Mouse (Mus musculus): Measurements from ENCODE around the gene Avpr1b. TPM values are rescaled to one million over a fixed set of nuclear protein-coding genes. Genes with fewer than 3 reads are reported as not detected.

The Avpr1b gene
- total RNA-seq, 1 experiment, result not detected

DNA sequence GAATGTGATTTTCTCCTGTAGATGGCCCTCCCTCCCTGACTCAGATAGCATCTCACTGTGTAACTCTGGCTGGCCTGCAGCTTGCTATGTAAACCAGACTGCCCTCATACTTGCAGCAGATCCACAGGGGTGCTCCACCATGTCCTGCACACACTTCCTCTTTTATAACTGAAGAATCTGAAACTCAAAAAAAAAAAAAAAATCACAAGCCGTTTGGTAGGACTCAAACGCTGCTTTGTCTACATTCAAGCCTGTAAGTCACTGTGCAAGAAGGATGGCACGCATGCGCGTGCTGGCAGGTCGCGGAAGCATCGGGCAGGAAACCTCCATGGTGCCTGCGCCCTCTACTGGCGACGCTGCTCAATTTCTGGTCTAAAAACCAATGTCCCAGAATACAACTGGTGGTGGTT is 58.9 kb downstream of the Avpr1b start:
- TF ChIP-seq MAFK (IDR thresholded peaks at IDR 0.05; ENCODE audit: insufficient read depth, low read depth, low read length), result no peak
- TF ChIP-seq ZC3H11A (IDR thresholded peaks at IDR 0.05; ENCODE audit: borderline replicate concordance, low read depth, low read length), result peak; percentile 32; the same call in 1 of the 2 replicates
- no peak for TF ChIP-seq HCFC1 (IDR thresholded peaks at IDR 0.05; ENCODE audit: borderline replicate concordance, insufficient read depth, low read length)
- no peak for TF ChIP-seq CHD2 (IDR thresholded peaks at IDR 0.05; ENCODE audit: low read depth, low read length)
- peak; percentile 85 for TF ChIP-seq ZNF384 (IDR thresholded peaks at IDR 0.05; ENCODE audit: low read depth, low read length)
- Histone ChIP-seq H3K9ac (ENCODE audit: insufficient read depth, low read depth, low read length, poor library complexity, severe bottlenecking) (no peak overlapping the region; the same call in 1 of the 2 replicates), H3K9me3 (ENCODE audit: control insufficient read depth, insufficient read depth, low read depth, low read length) (no peaks in the 10 kb centered on the region), H3K27ac (ENCODE audit: insufficient read depth, low read depth, low read length, poor library complexity, severe bottlenecking) (no peak overlapping the region), H3K4me3 (ENCODE audit: insufficient read depth in 1 of 2, low read depth in 1 of 2, low read length in 2 of 2, poor library complexity in 1 of 2, severe bottlenecking in 1 of 2) (no peak overlapping the region), H3K4me1 (ENCODE audit: control insufficient read depth in 2 of 2, insufficient read depth in 2 of 2, low read length in 2 of 2, poor library complexity in 1 of 2) (peaks cover 0 to 3% of the 10 kb centered on the region in 2 experiments; a peak in 1 of 4 replicates), H3K36me3 (ENCODE audit: control insufficient read depth, insufficient read depth, low read length, poor library complexity, severe bottlenecking) (no peaks in the 10 kb centered on the region)
- in situ Hi-C loops (cut with MboI; ENCODE audit: low sequenced_read_pairs in 2 of 2, unreplicated experiment in 2 of 2), result no loop called here
- DNase-seq (ENCODE audit: low read depth, low spot score), result peak; percentile 92

DNA sequence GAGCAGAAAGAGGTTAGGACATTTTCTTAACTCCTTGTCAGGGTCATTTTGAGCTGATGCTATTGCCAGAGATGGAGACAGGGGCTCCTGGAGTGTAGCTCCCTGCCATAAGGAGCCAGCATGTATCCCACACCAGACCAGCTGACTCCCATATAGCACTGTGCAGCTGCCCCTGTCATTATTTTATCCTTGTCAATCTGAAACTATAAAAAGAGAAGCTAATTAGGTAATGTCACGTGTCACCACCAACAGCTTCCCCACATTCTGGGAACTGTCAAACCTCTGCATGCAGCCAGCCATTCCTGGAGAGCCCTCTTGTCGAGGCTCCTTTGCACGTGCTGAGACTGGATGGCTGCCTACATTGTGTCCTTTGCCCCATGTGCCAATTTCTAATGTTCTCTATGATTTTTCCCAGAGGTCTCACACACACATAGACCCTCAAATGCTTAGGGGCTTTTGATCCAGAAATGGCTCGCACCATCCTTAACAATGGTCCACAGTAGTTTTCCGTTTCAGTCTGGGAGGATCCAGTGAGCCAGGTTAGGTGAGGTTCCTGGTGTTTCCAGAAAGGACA is 60.6 kb downstream of the Avpr1b start:
- Histone ChIP-seq H3K4me3 (ENCODE audit: insufficient read depth in 1 of 2, low read depth in 1 of 2, low read length in 2 of 2, poor library complexity in 1 of 2, severe bottlenecking in 1 of 2) (no peak overlapping the region), H3K4me1 (ENCODE audit: control insufficient read depth in 2 of 2, insufficient read depth in 2 of 2, low read length in 2 of 2, poor library complexity in 1 of 2) (no peaks in the 10 kb centered on the region), H3K36me3 (ENCODE audit: control insufficient read depth, insufficient read depth, low read length, poor library complexity, severe bottlenecking) (no peaks in the 10 kb centered on the region), H3K27ac (ENCODE audit: insufficient read depth, low read depth, low read length, poor library complexity, severe bottlenecking) (no peak overlapping the region), H3K9ac (ENCODE audit: insufficient read depth, low read depth, low read length, poor library complexity, severe bottlenecking) (no peak overlapping the region), H3K9me3 (ENCODE audit: control insufficient read depth, insufficient read depth, low read depth, low read length) (no peaks in the 10 kb centered on the region)
- TF ChIP-seq ZNF384 (IDR thresholded peaks at IDR 0.05; ENCODE audit: low read depth, low read length), result no peak
- no peak for TF ChIP-seq HCFC1 (IDR thresholded peaks at IDR 0.05; ENCODE audit: borderline replicate concordance, insufficient read depth, low read length)
- TF ChIP-seq ZC3H11A (IDR thresholded peaks at IDR 0.05; ENCODE audit: borderline replicate concordance, low read depth, low read length), result no peak
- TF ChIP-seq CHD2 (IDR thresholded peaks at IDR 0.05; ENCODE audit: low read depth, low read length), result no peak
- no peak for TF ChIP-seq MAFK (IDR thresholded peaks at IDR 0.05; ENCODE audit: insufficient read depth, low read depth, low read length)
- in situ Hi-C loops (cut with MboI; ENCODE audit: low sequenced_read_pairs in 2 of 2, unreplicated experiment in 2 of 2), result no loop called here
- DNase-seq (ENCODE audit: low read depth, low spot score), result no peak

DNA sequence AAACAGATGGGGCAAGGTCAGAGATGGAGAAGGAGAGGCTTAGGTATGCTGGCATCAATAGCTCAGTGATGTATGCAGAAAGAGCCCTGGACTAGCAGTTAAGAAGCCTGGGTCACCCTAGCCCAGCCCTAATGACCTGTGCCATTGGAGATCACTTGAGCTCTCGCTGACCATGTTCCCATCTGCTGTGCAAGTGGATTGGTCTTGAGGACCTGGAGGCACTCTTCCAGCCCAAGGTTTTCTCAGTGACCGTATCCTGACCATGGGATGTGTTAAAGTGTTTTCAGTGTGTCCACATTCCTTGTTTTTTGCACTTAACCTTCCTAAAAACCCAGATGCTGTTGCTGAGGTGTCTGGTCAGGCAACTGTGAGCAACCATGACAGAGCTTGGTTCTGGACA is 61.2 kb downstream of the Avpr1b start:
- in situ Hi-C loops (cut with MboI; ENCODE audit: low sequenced_read_pairs in 2 of 2, unreplicated experiment in 2 of 2), result no loop called here
- TF ChIP-seq HCFC1 (IDR thresholded peaks at IDR 0.05; ENCODE audit: borderline replicate concordance, insufficient read depth, low read length) (no peak), ZNF384 (IDR thresholded peaks at IDR 0.05; ENCODE audit: low read depth, low read length) (no peak), CHD2 (IDR thresholded peaks at IDR 0.05; ENCODE audit: low read depth, low read length) (no peak), ZC3H11A (IDR thresholded peaks at IDR 0.05; ENCODE audit: borderline replicate concordance, low read depth, low read length) (no peak), MAFK (IDR thresholded peaks at IDR 0.05; ENCODE audit: insufficient read depth, low read depth, low read length) (no peak)
- no peak for DNase-seq (ENCODE audit: low read depth, low spot score)

DNA sequence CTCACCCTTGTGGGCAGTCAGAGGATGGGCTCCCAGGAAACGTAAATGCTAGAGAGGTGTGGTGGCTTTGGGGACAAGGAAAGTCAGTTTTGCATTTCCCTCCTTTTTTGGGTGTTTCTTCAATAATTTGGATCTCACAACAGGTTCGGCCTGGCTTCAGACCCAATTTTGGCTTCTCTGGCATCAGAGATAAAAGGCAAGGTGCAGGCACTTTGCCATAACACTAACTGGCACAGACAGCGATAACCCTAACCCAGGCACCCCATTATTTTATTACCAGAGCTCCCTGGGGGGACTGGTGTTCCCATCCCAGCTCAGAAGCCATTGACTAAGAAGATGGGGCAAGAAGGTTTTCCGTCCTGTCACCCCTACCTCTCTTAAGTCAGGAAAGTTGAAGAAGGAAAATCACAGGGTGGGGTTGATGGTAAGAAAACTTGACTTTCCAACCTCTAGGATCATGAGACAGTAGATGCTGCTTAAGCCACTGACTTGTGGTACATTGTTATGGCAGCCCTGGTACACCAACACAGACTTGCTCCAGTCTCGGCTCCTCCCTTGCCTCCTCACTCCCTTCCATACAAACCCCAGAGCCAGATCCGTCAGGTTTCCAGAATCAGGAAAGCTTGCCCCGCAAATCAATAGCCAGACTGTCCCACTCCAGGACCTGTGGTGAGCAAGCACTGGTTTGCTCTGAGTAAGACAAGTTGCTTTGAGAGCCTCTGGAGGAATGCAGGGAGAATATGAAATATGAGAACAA is 61.9 kb downstream of the Avpr1b start:
- TF ChIP-seq HCFC1 (IDR thresholded peaks at IDR 0.05; ENCODE audit: borderline replicate concordance, insufficient read depth, low read length) (no peak), ZNF384 (IDR thresholded peaks at IDR 0.05; ENCODE audit: low read depth, low read length) (no peak), ZC3H11A (IDR thresholded peaks at IDR 0.05; ENCODE audit: borderline replicate concordance, low read depth, low read length) (no peak), CHD2 (IDR thresholded peaks at IDR 0.05; ENCODE audit: low read depth, low read length) (no peak), MAFK (IDR thresholded peaks at IDR 0.05; ENCODE audit: insufficient read depth, low read depth, low read length) (no peak)
- in situ Hi-C loops (cut with MboI; ENCODE audit: low sequenced_read_pairs in 2 of 2, unreplicated experiment in 2 of 2), result no loop called here
- no peak for DNase-seq (ENCODE audit: low read depth, low spot score)
- Histone ChIP-seq H3K36me3 (ENCODE audit: control insufficient read depth, insufficient read depth, low read length, poor library complexity, severe bottlenecking) (no peaks in the 10 kb centered on the region), H3K4me3 (ENCODE audit: insufficient read depth in 1 of 2, low read depth in 1 of 2, low read length in 2 of 2, poor library complexity in 1 of 2, severe bottlenecking in 1 of 2) (no peak overlapping the region), H3K27ac (ENCODE audit: insufficient read depth, low read depth, low read length, poor library complexity, severe bottlenecking) (no peak overlapping the region), H3K4me1 (ENCODE audit: control insufficient read depth in 2 of 2, insufficient read depth in 2 of 2, low read length in 2 of 2, poor library complexity in 1 of 2) (no peaks in the 10 kb centered on the region), H3K9ac (ENCODE audit: insufficient read depth, low read depth, low read length, poor library complexity, severe bottlenecking) (no peak overlapping the region), H3K9me3 (ENCODE audit: control insufficient read depth, insufficient read depth, low read depth, low read length) (no peaks in the 10 kb centered on the region)

More for the DNA sequence above, 61.2 kb downstream of the Avpr1b start:
- no peak overlapping the region for H3K4me3 ChIP-seq (ENCODE audit: insufficient read depth in 1 of 2, low read depth in 1 of 2, low read length in 2 of 2, poor library complexity in 1 of 2, severe bottlenecking in 1 of 2)
- no peaks in the 10 kb centered on the region for H3K36me3 ChIP-seq (ENCODE audit: control insufficient read depth, insufficient read depth, low read length, poor library complexity, severe bottlenecking)
- no peak overlapping the region for H3K9ac ChIP-seq (ENCODE audit: insufficient read depth, low read depth, low read length, poor library complexity, severe bottlenecking)
- H3K4me1 ChIP-seq (ENCODE audit: control insufficient read depth in 2 of 2, insufficient read depth in 2 of 2, low read length in 2 of 2, poor library complexity in 1 of 2), result no peaks in the 10 kb centered on the region
- H3K27ac ChIP-seq (ENCODE audit: insufficient read depth, low read depth, low read length, poor library complexity, severe bottlenecking), result no peak overlapping the region
- H3K9me3 ChIP-seq (ENCODE audit: control insufficient read depth, insufficient read depth, low read depth, low read length), result no peaks in the 10 kb centered on the region

Other genes starting within 250 kb of the Avpr1b start
- gene Srgap2, start 71.9 kb upstream of the Avpr1b start, total RNA-seq (2012; rRNA removed), result 26.4 and 38.6 TPM in 2 replicates
- gene Fam72a, start 71.3 kb upstream of the Avpr1b start, total RNA-seq (2012; rRNA removed), result 3.5 and 5.8 TPM in 2 replicates
- not detected in 2 replicates for gene Ctse, start 39.1 kb downstream of the Avpr1b start, total RNA-seq (2012; rRNA removed)
- gene Rab7b, start 89.5 kb downstream of the Avpr1b start, total RNA-seq (2012; rRNA removed), result 0.16 and 0.18 TPM in 2 replicates
- 0.32 and 0.36 TPM in 2 replicates for gene Slc26a9, start 144.8 kb downstream of the Avpr1b start, total RNA-seq (2012; rRNA removed)
- gene Pm20d1, start 198.1 kb downstream of the Avpr1b start, total RNA-seq (2012; rRNA removed), result 2.0 and 4.9 TPM in 2 replicates
- 17.3 and 21.8 TPM in 2 replicates for gene Slc41a1, start 228.3 kb downstream of the Avpr1b start, total RNA-seq (2012; rRNA removed)

All from ES-E14 (cell line).